Mouse (Mus musculus) right cerebral cortex, adult 2 months (tissue): Measurements from ENCODE around the gene Ddx58.

Experiments
- DNase-seq, 2 experiments: peaks; one replicate each; pipeline ENCODE4 v3.0.0; 2021 to 2022; ENCODE audit warnings: low spot score in 2 of 2

The Ddx58 gene

DNA sequence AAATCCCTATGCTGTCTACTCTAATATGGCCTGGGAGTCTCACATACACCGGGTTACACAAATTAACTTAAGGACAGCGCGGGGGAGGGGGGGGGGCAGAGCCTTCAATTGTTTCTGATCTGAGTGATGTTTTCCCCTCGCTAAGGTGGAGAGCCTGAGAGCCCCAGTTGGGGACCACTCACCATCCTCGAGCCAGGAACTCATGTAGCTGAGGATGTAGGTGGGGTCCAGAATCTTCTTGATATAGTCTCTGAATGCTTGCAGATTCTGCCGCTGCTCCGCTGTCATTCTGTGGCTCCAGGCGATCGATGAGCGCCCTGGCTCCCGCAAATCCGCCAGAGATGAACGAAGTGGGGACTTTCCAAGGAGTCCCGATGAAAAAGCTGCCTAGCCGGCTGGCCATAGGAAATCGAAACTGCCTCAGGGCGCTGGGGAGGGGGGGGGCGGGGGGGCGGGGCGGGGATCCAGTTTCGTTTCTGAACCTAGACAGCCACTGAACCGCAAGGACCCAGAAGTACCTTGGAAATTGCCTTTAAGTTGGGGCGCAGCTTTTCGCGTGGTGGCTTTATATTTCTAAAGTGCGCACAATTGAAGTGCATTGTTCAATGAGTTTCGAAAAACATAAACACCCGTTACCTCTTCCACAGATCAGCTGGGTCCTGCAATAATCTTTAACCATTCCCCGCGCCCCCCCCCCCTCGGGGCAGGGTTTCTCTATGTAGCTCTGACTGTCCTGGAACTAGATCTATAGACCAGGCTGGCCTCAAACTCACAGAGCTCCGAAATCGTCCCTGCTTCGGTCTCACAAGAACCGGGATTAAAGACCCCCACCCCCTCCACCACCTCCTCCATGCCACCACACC is at the start of gene Ddx58:
Gene Ddx58, minus strand, starts transcription at position 420 of the 863 bp plus-strand sequence.
- peak in 1 of 2 experiments; percentile 29 for DNase-seq

- no peak for DNase-seq
These were observed 49.4 kb upstream of the Ddx58 start for GRCm38 (mm10) chr4:40289046-40289445.

DNA sequence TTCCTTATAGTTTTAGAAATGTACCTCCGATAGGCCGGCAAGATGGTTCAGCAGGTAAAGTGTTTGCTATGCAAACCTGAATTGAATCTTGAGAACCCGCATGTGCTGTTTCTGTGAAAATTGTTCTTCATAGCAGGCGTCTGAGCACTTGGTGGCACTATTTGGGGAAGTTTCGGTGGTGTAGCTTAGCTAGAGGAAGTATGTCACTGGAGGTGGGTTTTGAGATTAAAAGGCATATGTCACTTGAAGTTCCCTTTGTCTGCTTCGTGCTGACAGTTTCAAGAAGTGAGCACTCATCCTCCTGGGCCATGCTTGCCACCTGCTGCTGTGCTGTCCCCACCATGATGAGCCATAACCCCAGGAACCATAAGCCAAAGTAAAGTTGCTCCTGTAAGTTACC is 47.8 kb upstream of the Ddx58 start:
- no peak for DNase-seq

- DNase-seq: peak; percentile 84 to 86
These were observed 46.0 kb upstream of the Ddx58 start for GRCm38 (mm10) chr4:40285582-40285981.

DNA sequence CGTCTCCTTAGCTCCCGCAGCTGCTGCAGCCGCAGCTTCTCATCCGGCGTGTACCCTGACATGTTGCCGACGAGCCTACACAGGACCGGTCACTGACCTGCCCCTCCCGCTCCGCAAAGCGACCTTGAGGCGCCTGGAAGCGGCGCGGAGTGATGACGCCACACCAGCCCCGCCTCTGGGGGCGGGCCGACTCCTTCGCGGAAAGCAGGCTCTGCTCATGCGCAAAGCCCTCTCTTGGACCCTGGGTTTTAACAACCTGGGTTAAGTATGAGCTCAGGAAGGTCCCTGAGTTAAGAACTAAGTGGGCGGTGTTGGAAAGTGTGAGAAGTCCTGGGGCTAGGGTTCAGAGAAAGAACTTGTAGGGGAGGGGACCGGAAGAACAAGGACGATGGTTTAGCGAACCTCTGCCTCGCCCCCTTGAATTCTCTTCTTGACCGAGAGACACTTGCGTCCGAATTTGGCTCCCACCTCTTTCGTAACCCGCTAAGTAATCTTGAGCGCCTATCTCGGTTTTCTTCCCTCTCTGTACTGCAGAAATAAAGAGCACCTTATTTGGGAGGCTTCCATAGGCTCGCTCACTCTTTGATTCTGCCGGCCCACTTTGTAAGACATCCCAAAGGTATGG is 39.8 kb upstream of the Ddx58 start, which contains the start of gene Ndufb6:
Gene Ndufb6, minus strand, starts transcription at position 146 of the 625 bp plus-strand sequence.
- DNase-seq: peak; percentile 94

DNA sequence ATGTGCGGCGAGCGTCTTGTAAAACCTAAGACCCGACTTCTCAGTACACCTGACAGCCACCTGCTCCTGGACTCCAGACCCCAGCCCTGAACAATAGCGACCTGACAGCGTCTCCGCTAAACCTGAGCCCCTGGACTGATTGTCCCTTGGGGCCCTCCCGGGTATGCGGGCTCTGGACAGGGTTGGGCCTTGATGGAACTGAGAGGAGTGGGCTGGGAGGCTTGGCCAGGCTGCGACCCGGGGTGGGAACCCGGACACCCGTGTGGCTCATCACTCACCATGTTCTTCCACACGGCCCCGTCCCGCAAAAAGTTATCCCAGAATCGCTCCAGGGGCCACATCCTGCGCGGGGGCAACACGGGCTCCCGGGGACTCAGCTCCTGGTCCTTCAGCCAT is 39.2 kb upstream of the Ddx58 start:
- DNase-seq: peak; percentile 11

- peak; percentile 93 to 98 for DNase-seq
These were observed 29.9 kb upstream of the Ddx58 start, which contains the start of the genes Smim27 and Topors for GRCm38 (mm10) chr4:40269430-40270032. TSS of gene Smim27 (plus strand) at chr4:40269579. TSS of gene Topors (minus strand) at chr4:40269850.

DNA sequence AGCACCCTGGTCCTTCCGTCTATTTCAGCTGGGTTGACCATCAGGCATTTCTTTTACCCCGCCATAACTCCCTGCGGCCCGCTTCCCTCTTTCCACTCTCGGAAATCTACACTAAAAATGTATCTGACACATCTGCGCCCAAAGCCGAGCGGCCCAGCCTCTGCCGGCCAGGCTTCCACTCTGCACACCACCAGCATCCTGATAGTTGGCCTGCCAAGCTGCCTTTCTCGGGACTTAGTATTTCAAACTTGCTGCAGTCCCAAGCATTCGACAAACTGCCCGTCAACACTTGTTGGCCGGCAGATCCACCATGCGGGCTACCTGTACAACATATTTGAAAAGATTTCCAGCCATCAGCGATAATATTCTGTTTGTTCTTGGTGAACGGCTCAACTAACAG is 29.2 kb upstream of the Ddx58 start:
- no peak for DNase-seq

- peak; percentile 91 to 93 for DNase-seq
These were observed 28.7 kb upstream of the Ddx58 start for GRCm38 (mm10) chr4:40268204-40268813.

DNA sequence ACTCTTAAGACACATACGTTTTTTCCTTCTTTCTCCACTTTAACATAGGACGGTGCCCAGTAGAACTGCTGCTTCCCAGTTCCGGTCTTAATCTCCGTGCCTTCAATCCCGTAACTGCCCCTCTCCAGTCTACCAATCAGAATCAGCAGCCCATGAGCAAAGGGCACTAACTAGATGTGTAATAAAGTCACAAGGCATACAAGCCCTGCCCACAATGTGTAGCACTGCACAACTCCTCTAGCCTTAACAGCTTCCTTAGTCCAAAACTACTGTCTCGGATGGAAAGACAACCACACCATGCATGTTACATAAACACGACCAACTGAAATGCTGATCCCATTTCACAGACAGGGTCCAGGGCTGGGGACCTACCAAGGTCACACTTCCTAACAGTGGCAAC is 28.1 kb upstream of the Ddx58 start:
- peak in 1 of 2 experiments; percentile 6 for DNase-seq

DNA sequence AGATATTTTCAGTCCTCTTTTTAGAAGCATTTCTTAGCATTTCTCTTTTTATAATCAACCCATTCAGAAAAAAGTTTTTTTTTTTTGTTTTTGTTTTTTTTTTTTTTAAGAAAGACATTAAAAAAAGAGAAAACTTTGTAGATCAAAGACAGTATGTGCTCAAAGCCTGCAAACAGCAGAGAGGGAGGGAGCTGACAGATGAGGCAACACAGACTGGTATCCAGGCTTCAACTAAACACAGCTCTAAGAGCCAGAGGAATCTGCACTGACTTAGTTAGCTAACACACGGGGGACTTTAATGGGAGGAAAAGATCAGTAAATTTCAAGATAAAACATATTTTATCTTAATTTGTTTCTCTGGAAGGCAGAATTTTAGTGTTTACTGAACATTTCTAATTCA is 24.7 kb upstream of the Ddx58 start:
- no peak for DNase-seq

DNA sequence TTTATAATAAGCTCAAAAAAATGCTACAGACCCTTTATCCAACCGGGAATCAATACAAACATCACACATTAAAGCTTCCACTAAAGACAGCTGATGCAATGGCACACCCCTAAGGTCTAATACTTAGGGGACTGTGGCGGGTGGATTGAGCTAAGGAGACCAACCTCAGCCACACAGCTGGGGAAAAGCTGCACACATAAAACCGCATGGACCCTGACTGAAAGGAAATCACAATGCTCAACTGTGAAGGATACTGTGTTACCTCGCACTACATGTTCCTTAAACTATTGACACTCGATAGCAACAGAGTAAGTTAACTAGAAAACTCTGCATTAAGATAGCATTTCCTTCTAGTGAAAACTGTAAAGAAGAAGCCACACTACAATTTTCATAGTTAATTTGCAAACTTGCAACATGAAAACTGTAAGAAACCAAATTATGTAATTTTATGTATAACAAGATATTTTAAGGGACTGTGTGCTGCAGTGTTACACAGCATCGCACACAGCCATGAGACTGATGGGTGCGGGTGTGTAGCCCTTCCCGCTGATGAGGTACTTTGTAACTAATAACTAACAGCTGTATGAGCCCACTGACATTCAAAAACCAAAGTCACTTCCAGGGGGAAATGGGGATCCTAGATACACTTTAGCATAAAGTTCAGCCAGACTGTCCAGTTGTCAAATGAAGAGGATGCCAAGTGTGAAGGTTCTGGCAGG is 14.9 kb upstream of the Ddx58 start:
- no peak for DNase-seq

DNA sequence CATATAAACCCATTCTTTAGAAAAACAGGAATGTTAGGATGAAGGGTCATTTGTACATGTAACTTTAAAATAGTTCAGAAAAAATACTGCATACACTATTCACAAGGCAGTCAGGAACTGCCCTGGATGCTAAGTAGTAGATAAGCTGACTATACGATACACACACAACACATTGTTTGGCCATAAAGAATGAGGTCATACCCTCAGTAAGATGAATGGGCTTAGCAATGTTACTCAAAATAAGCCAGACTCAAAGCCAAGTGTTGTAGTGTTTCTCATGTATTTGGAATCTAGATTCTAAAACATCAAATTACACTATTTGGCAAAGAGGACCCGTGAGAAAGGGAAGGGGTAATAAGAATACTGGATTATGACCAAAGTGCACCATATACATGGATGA is 14.1 kb upstream of the Ddx58 start:
- no peak for DNase-seq

DNA sequence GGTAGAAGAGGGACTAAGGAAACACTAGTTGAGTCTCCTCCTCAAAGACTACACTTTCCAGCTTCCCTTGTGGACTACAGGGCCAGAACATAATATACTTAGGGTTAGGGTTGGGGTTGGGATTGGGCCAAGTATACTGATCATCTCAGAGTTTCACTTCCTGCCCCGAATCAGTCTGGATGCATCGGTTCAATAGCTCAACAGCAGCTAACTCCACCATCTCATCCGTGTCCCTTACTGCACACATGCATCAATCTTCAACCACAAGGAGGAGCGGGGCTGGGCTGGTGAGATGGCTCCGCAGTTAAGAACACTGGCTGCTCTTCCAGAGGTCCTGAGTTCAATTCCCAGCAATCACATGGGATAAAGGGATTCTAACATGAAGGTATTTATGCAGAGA is 11.4 kb upstream of the Ddx58 start:
- DNase-seq: no peak

- DNase-seq: no peak
These were observed 4.4 kb upstream of the Ddx58 start for GRCm38 (mm10) chr4:40244035-40244434.

DNA sequence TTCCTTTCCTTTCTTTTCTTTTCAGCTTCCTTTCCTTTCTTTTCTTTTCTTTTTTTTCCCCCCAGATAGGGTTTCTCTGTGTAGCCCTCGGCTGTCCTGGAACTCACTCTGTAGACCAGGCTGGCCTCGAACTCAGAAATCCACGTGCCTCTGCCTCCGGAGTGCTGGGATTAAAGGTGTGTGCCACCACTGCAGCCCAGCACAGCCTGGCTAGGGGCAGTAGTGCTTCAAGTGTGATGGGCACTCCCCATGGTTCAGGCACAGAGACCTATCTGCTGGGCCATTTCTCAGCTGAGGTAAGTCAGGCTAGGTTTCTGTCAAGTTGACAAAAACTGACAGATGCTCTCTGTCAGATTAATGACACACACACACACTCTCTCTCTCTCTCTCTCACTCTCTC is 3.4 kb upstream of the Ddx58 start:
- DNase-seq: no peak

- DNase-seq: no peak
These were observed 2.3 kb upstream of the Ddx58 start for GRCm38 (mm10) chr4:40241928-40242327.

GRCm38 (mm10) chr4:40240272-40240744 is 680 bp upstream of the Ddx58 start:
- DNase-seq: no peak

DNA sequence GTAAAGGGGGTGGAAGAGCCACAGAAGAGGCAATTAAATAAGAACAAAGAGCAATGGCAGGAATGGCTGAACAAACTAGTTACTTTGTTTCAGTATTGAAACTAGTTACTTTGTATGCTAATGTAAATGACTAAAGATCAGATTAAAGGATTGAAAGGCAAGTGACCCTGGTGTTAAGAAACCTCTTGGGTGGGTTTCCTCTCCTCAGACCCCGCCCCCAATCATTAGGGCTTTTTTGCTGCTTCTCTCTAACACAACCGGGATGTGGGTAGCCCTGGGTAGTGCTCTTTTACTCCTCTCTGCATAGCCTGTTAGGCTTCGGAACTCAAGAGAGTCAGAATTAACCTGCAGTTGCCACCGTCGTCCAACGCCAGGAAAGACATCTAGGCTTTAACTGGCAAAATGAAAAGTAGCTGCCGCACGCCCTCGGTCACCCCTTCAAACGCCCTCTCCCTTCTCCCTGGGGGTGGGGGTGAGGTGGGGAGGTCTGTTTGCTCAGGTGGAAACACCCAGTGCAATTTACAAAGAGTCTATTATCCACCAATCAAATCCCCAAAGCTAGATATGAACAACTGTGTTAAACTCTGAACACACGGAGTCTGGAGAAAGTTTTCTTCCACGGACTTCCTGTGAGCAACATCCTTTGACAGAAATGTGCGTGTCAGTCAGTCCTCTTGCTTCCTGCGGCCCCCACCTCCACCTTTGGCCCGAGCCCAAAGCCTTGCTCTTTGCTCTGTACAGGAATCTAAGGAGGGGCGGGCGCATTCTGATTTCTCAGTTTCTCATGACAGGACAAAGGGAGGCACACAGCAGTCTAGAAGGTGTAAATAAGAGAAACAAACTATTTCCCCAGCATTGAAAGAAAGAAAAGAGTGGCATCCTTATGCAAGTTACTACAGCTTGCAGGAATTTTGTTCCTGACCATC is 882 bp downstream of the Ddx58 start:
- peak in 1 of 2 experiments; percentile 13 for DNase-seq

- no peak for DNase-seq
These were observed 2.8 kb downstream of the Ddx58 start for GRCm38 (mm10) chr4:40236829-40237228.
